Mouse (Mus musculus) midbrain, embryonic 14.5 days (tissue): ENCODE measurements around the gene Cbx6. TPM values are rescaled to one million over a fixed set of nuclear protein-coding genes. Genes with fewer than 3 reads are reported as not detected.

ENCODE experiments used
- ATAC-seq: fragments of 200-750 bp; cut with Nextera tagmentation; 2 replicates; pipeline ENCODE4 v1.8.0; 2017; ENCODE audit warnings: moderate number of reproducible peaks, moderate library complexity; ENCODE audit not compliant: low FRiP score, low TSS enrichment
- DNase-seq: peaks from one replicate; pipeline ENCODE4 v3.0.0-alpha.2; 2015
- H3K27ac ChIP-seq: fragments of 300-500 bp; sonication (generic); replicated peaks from 2 replicates; pipeline ENCODE4 v1.5.1; 2014; ENCODE audit warnings: mild to moderate bottlenecking, low read depth, low read length, moderate library complexity
- H3K27me3 ChIP-seq: fragments of 300-500 bp; sonication (generic); 2 replicates; pipeline ENCODE4 v1.6.1; 2014; ENCODE audit warnings: low read length, control low read depth, mixed read lengths; ENCODE audit not compliant: control insufficient read depth, insufficient read depth
- H3K36me3 ChIP-seq: fragments of 300-500 bp; sonication (generic); 2 replicates; pipeline ENCODE4 v1.6.1; 2014; ENCODE audit warnings: low read length, control low read depth; ENCODE audit not compliant: control insufficient read depth, insufficient read depth
- H3K4me1 ChIP-seq: fragments of 300-500 bp; sonication (generic); 2 replicates; pipeline ENCODE4 v1.6.1; 2014; ENCODE audit warnings: mild to moderate bottlenecking, antibody characterized with exemption, low read length, control low read depth; ENCODE audit not compliant: control insufficient read depth, insufficient read depth
- H3K4me2 ChIP-seq: fragments of 300-500 bp; sonication (generic); 2 replicates; pipeline ENCODE4 v1.6.1; 2014; ENCODE audit warnings: mild to moderate bottlenecking, low read length, moderate library complexity
- H3K4me3 ChIP-seq: fragments of 300-500 bp; sonication (generic); replicated peaks from 2 replicates; pipeline ENCODE4 v1.5.1; 2014; ENCODE audit warnings: low read depth, low read length
- H3K9ac ChIP-seq: fragments of 300-500 bp; sonication (generic); replicated peaks from 2 replicates; pipeline ENCODE4 v1.6.1; 2014; ENCODE audit warnings: mild to moderate bottlenecking, low read length, moderate library complexity
- H3K9me3 ChIP-seq: fragments of 300-500 bp; sonication (generic); 2 replicates; pipeline ENCODE4 v1.6.1; 2016; ENCODE audit warnings: low read length, control low read depth, mixed read lengths; ENCODE audit not compliant: control insufficient read depth
- WGBS: fragments of 180-500 bp; shearing (Covaris S2); extraction: QIAGEN DNeasy Blood & Tissue Kit; methylation state at CpG from one replicate; pipeline ENCODE4 v1.1.7; 2014; 5-methylcytosine and 5-hydroxymethylcytosine counted together
- polyA plus RNA-seq: library from polyadenylated mRNA; unstranded; fragments of >200 nt; fragmentation: Nextera tagmentation; extraction: Ambion mirVana; gene quantifications from 2 replicates; pipeline ENCODE4 v1.2.1, GENCODE M21; 2014

Gene Cbx6
- polyA plus RNA-seq, 1 experiment from 2014 or later = 46.7 TPM

GRCm38 (mm10) chr15:79873545-79873944 lies 39.1 kb upstream of the Cbx6 start:
- H3K4me2 ChIP-seq = no peak overlapping the region
- H3K27ac ChIP-seq = no peak overlapping the region
- ATAC-seq = no peak
- 84% methylated on average over 8 of the region's 8 CpGs for WGBS
- no peaks in the 10 kb centered on the region for H3K27me3 ChIP-seq
- no peaks in the 10 kb centered on the region for H3K36me3 ChIP-seq
- no peak overlapping the region for H3K9ac ChIP-seq
- no peak for DNase-seq
- H3K4me3 ChIP-seq = no peak overlapping the region
- H3K4me1 ChIP-seq = no peaks in the 10 kb centered on the region
- H3K9me3 ChIP-seq = no peaks in the 10 kb centered on the region

DNA sequence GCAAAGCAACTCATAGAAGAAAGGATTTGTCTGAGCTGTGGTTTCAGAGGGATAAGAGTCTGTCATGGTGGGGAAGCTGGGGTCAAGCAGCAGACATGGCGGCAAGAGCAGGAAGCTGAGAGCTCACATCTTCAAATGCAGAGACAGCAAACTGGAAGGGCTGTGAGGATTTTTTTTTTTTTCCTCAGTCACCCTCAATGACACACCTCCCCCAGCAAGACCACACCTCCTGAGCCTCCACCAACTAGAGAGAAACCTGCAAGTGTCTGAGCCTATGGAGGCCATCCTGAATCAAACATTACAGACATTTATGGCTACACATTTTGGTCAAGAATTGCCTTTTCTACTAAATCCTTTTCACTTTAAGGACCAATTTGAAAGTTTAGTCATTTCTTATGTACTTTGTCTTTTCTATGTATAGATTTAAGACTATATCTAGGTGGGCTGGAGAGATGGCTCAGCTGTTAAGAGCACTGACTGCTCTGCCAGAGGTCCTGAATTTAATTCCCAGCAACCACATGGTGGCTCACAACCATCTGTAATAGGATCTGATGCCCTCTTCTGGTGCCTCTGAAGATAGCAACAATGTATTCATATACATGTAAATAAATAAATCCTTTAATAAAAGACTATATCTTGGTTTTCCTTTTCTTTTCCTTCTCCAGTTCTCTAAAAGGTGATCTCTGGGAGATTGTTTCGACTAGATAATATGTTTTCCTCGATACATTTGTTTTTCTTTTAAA lies 32.9 kb upstream of the Cbx6 start:
- no peak overlapping the region for H3K4me2 ChIP-seq
- ATAC-seq (no peak), DNase-seq (no peak)
- no peaks in the 10 kb centered on the region for H3K9me3 ChIP-seq
- H3K27me3 ChIP-seq = no peaks in the 10 kb centered on the region
- no peak overlapping the region for H3K9ac ChIP-seq
- no peak overlapping the region for H3K4me3 ChIP-seq
- H3K27ac ChIP-seq = no peak overlapping the region
- no peaks in the 10 kb centered on the region for H3K36me3 ChIP-seq
- WGBS = 84% methylated on average over 3 of the region's 3 CpGs
- H3K4me1 ChIP-seq = no peaks in the 10 kb centered on the region

DNA sequence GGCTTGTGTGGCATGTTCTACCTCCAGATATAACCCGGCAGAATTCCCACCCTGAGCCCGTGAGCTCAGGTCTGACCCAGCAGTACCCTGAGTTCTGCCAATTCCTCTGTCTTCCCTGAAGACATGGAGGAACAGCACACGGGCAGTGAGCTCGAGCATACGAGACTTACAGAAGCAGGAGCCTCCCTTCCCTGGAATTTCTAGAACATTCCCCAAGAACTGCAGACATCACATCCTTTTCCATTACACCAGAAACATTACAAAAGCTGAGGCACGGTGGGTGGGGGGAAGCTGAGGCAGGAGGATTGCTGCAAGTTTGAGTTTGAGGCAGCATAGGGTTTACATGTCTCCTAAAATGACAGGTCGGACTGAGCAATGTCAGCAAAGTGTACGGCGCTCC lies 25.3 kb upstream of the Cbx6 start:
- Histone ChIP-seq H3K4me2 (no peak overlapping the region), H3K36me3 (no peaks in the 10 kb centered on the region), H3K27ac (no peak overlapping the region), H3K4me1 (no peaks in the 10 kb centered on the region), H3K27me3 (no peaks in the 10 kb centered on the region), H3K4me3 (no peak overlapping the region), H3K9me3 (no peaks in the 10 kb centered on the region), H3K9ac (no peak overlapping the region)
- ATAC-seq (no peak), DNase-seq (no peak)
- 89% methylated on average over 9 of the region's 9 CpGs for WGBS

DNA sequence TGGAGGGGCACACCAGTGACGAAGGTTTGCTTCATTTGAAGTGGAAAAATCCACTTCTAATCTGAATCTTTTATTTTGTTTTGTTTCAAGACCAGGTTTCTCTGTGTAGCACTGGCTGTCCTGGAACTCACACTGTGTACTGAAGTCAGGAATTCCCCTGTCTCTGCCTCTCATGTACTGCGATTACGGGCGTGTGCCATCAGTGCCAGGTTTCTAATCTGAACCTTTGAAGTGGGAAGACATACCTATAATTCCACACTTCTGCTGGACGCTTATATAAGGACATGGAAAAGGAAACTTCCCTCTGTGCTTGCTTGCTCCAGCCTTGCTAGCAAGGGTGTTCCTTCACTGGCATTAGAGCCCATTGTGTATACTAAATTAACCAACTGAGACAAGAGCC lies 24.5 kb upstream of the Cbx6 start:
- 89% methylated on average over 5 of the region's 5 CpGs for WGBS
- Histone ChIP-seq H3K4me2 (no peak overlapping the region), H3K9me3 (no peaks in the 10 kb centered on the region), H3K4me3 (no peak overlapping the region), H3K27me3 (no peaks in the 10 kb centered on the region), H3K36me3 (no peaks in the 10 kb centered on the region), H3K4me1 (no peaks in the 10 kb centered on the region), H3K27ac (no peak overlapping the region), H3K9ac (no peak overlapping the region)
- no peak for ATAC-seq
- DNase-seq = no peak

GRCm38 (mm10) chr15:79850143-79850542 lies 15.7 kb upstream of the Cbx6 start:
- ATAC-seq (no peak), DNase-seq (no peak)
- WGBS = 95% methylated on average over 2 of the region's 2 CpGs
- H3K4me1 ChIP-seq = no peaks in the 10 kb centered on the region
- H3K27ac ChIP-seq = no peak overlapping the region
- H3K27me3 ChIP-seq = no peaks in the 10 kb centered on the region
- no peak overlapping the region for H3K4me2 ChIP-seq
- no peak overlapping the region for H3K9ac ChIP-seq
- no peaks in the 10 kb centered on the region for H3K9me3 ChIP-seq
- no peak overlapping the region for H3K4me3 ChIP-seq
- H3K36me3 ChIP-seq = no peaks in the 10 kb centered on the region

- Histone ChIP-seq H3K27me3 (no peaks in the 10 kb centered on the region), H3K9me3 (no peaks in the 10 kb centered on the region), H3K4me2 (no peak overlapping the region), H3K4me1 (no peaks in the 10 kb centered on the region), H3K9ac (no peak overlapping the region), H3K27ac (no peak overlapping the region), H3K36me3 (no peaks in the 10 kb centered on the region), H3K4me3 (no peak overlapping the region)
- WGBS = 27% methylated on average over 5 of the region's 5 CpGs
- no peak for ATAC-seq
- DNase-seq = no peak
Observed at GRCm38 (mm10) chr15:79847100-79847499, 12.6 kb upstream of the Cbx6 start.

DNA sequence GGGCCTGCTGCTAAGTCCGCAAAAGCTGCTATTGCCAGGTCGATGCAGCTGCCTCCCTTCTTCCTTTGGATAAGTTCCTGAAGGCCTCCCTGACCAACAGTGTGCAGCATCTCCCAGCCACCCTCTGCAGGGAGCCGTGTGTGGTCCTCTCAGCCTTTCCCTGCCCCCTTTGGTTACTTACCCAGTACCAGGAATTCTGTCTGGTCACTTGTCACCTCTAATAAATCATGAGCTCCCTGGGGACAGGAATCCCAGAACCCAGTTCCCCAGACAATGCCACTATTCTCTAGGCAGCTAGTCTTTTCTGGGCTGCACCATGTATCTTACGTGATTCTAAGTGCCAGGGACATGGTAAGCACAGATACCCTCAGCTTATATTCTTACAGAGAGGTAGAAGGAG lies 11.5 kb upstream of the Cbx6 start:
- H3K9ac ChIP-seq = no peak overlapping the region
- H3K4me1 ChIP-seq = no peaks in the 10 kb centered on the region
- H3K27me3 ChIP-seq = no peaks in the 10 kb centered on the region
- no peak overlapping the region for H3K27ac ChIP-seq
- no peaks in the 10 kb centered on the region for H3K36me3 ChIP-seq
- no peak overlapping the region for H3K4me2 ChIP-seq
- no peak for ATAC-seq
- 74% methylated on average over 4 of the region's 4 CpGs for WGBS
- H3K4me3 ChIP-seq = no peak overlapping the region
- no peak for DNase-seq
- no peaks in the 10 kb centered on the region for H3K9me3 ChIP-seq

DNA sequence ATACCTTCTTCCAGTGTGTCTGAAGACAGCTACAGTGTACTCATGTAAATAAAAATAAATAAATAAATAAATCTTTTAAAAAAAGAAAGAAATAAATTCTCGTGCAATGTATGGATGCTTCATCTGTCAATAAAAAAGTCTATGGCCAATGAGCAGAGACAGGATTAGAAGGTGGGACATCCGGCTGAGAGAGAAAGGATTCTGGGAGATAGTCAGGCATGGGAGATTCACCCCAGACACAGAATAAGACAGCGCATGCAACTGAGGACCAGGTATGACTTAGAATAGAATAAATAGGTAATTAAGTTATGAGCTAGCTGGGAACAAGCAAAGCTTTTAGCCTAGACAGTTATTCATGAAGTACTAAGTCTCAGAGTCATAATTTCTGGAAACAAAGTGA lies 8.5 kb upstream of the Cbx6 start:
- 86% methylated on average over 3 of the region's 3 CpGs for WGBS
- no peak for DNase-seq
- Histone ChIP-seq H3K36me3 (no peaks in the 10 kb centered on the region), H3K4me3 (no peak overlapping the region), H3K27ac (no peak overlapping the region), H3K4me2 (no peak overlapping the region), H3K4me1 (no peaks in the 10 kb centered on the region), H3K27me3 (no peaks in the 10 kb centered on the region), H3K9ac (no peak overlapping the region), H3K9me3 (no peaks in the 10 kb centered on the region)
- no peak for ATAC-seq

- H3K27ac ChIP-seq = no peak overlapping the region
- ATAC-seq = no peak
- no peak overlapping the region for H3K9ac ChIP-seq
- no peaks in the 10 kb centered on the region for H3K9me3 ChIP-seq
- WGBS = 66% methylated on average over 2 of the region's 2 CpGs
- peaks cover 8% of the 10 kb centered on the region for H3K4me1 ChIP-seq
- no peaks in the 10 kb centered on the region for H3K36me3 ChIP-seq
- no peak for DNase-seq
- no peak overlapping the region for H3K4me3 ChIP-seq
- no peaks in the 10 kb centered on the region for H3K27me3 ChIP-seq
- H3K4me2 ChIP-seq = no peak overlapping the region
Observed at GRCm38 (mm10) chr15:79840281-79840680, 5.8 kb upstream of the Cbx6 start.
